Mouse (Mus musculus): ENCODE measurements around the gene Dnajc17.

Dnajc17 gene

DNA sequence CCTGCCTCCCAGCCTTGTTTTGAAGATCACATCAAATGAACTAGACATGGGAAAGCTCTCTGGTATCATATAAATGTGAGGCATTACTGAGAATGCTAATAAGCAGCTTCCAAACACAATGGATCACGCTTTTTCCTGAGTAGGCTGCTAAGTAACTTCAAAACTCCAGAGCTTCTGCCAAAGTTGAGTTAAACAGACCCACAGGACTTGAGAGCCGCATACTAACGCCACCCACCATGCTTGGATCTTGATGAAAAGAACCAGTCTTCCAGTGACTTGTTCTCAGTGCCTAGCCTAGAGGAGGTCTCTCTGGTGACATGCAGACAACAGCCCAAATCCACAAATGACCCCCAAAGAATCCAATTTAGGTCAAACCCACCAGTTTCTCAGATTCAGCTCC lies 9.7 kb downstream of the Dnajc17 start:
- no peak for DNase-seq (ENCODE audit: low read depth in 1 of 2, low spot score in 2 of 2)

DNA sequence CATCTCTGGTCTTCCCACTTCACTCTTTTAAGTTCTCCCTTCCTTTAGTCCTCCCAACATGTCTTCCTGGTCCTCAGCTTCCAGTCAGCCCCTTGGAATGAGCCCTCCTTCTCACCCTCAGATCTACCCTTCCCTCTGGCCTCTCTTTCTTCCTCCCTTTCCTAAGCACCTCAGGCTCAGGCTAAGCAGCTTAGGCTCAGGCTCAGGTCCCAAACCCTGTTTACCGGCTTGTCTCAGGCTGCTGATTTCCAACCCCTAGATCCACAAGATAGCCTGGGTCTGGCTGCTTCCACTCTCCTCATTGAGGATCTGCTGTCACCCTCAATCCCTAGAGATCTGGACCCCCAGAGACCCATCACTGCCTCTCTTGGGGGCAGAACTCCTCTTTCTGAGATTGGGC lies 10.5 kb downstream of the Dnajc17 start:
- DNase-seq (ENCODE audit: low read depth in 1 of 2, low spot score in 2 of 2) = no peak

DNA sequence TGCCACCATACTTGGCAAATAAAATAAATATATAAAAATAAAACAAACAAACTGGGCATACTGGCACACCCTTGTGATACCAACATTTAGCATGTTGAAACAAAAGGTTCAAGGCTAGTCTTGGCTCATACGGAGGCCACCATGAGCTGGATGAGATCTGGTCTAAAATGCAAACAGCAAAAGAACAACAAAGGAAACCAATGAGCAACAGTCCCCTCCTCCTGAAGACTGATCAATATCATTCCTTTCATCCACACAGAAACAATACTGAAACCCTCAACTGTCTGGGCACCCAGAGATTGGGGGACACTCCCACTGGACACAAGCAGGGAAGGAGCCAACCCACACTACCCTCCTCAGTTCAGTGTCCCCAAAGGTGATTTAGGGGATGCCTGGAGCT lies 11.1 kb downstream of the Dnajc17 start:
- no peak for DNase-seq (ENCODE audit: low read depth in 1 of 2, low spot score in 2 of 2)

DNA sequence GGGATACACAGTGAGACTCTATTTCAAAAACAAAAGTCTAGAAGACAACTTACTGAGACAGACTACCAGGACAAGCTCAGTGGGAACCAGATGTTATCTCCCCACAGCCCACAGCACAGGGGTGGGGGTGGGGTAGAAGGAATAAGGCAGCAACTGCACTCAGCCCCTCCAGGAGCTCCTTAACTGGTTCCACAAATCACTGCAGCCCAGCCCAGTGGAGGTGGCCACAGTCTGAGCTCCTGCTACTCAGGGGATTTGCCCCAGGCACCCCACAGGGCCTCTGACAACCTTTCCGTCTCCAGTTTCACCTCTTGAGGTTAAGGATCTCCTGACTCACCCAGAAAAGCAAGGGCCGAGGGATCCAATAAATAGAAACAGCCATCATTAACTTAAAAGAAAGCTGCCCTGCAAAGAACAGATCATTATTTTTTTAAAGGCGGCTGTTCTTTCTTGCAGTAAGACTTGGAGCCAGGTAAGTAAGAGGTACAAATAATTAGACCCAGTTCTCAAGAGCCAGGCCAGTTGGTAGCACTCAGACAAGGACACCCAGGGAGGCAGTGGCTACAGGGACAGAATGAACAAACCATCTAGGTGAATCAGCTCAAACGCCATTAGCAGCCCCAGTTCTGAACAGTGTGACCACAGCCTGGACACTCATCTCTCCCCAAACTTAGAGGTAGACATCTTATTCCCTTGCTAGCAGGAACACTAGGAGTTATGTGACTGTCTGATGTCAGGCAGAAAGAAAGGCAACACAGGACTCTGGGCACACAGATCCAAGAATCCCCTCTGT lies 12.1 kb downstream of the Dnajc17 start:
- no peak for DNase-seq (ENCODE audit: low read depth in 1 of 2, low spot score in 2 of 2)

DNA sequence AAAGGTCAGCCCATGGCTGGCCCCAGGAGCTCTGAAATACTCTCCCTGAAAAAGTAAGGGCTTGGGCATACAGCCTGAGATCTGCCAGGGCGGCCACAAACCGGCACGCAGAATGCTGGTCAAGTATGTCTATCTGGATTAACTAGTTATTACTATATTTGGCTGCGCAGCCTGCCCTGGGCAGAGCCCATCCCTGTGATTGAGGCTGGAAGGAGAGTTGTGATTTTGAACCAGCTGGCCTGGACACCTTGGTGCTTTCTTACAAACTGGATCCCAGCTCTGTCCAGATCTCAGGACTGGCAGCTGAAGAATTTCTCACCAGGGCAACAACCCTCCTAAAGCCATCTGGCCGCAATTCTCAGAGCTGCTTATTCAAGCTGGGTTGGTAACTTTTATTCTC lies 14.5 kb downstream of the Dnajc17 start:
- DNase-seq (ENCODE audit: low read depth in 1 of 2, low spot score in 2 of 2) = no peak

DNA sequence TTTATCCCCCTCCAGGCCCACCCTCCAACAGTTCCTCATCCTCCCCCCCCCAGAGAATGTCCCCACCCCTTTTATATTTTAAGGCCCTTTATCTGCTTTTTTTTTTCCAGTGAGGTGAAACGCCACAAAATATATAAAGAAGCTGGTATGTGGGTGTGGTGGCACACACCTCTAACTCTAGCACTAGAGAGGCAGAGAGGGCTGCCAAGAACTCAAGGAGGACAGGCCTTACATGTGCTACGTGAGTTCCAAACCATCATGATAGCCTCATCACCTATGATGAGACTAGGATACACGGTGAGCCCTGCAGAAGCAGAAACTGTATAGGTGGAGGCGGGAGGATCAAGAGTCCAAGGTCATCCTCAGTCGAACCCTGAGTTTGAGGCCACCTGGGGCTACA lies 17.6 kb downstream of the Dnajc17 start:
- DNase-seq (ENCODE audit: low read depth in 1 of 2, low spot score in 2 of 2) = no peak

DNA sequence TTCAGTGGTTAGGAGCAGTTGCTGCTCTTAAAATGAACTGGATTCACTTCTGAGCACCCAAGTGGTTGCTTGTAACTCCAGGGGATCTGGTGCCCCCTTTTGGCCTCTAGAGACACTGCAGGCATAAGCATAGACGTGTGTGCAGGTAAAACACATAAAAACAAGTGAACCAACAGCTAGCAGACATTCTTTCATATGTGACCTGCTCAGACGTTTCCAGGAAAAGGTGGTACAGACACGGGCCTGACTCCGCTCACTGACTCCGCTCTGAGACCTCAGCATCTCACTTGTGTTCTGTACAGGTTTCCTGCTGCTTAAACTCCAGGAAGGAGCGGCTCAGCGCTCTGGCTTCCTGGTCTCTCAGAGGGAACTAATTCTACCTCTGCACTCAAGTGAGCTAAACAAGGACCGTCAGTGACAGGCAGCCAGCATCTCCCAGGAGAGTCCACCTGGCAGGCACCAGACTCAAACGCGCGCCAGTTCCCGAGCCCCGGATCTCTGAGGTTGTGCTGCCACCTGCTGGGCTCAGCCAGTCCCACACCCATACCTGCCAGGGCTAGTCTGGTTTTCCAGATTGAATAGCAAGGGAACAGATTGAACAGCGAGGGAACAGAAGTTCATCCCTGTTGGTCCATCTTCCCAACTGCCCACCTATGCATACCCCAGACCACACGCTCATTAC lies 19.4 kb downstream of the Dnajc17 start:
- DNase-seq (ENCODE audit: low read depth in 1 of 2, low spot score in 2 of 2) = peak; percentile 45 to 64

DNA sequence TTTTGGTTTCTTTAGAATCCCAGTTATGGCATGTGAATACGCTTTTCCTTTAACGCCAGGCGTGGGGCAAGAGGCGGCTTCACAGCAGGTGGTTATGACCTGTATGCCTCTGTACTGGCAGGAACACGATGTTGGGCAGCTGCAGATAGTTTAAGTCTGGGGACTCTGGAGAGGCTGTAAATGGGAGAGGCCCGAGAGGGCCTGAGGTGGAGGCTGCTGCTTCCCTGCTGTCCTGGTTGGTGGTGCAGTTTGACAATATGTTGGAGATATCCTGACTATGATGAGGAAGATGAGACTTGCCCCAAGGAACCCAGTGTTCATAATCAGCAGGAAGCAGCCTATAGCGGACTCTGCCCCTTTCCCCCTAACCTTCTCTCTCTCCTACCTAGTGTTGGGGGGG lies 25.7 kb downstream of the Dnajc17 start:
- no peak for DNase-seq (ENCODE audit: low read depth in 1 of 2, low spot score in 2 of 2)

DNA sequence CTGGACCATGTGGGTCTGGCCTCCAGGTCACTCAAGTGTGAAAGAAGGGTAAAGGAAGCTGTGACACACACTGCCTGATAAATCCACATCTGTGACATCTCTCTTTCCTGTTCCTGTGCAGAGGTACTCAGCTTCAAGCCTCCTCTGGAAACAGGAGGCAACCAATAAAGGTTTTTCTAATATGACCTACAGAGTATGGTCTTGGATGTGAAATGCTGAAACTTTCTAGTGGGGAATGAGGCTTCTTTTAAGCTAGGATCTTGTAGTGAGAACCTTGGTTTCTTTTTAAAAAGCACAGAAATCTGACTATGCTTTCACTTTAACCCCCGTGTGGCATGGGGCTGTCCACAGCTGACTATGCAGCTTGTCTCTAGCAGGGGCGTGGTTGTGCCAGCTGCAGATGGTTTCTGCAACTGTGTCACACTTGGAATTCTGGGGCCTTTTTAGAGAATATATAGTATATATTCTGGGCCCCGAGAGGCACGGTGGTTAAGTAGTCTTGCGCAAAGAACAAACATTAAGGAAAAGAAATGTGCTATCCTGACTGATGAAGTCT lies 31.1 kb downstream of the Dnajc17 start:
- no peak for DNase-seq (ENCODE audit: low read depth in 1 of 2, low spot score in 2 of 2)

DNA sequence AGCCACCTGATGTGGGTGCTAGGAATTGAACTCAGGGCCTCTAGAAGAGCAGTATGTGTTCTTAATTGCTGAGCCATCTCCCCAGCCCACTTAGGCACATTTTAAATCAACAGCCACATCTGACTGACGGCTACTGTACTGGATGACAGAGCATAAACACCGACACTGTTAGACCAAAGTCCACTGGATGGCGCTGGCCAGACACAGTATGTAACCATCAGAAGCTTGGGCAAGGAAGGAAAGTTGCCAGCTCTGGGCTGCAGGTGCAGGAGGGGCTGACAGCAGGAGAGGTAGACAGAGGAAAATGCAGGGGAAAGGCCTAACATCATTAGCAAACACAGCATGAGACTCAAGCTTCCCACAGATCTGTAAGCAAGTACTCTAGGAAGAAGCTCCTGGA lies 31.8 kb downstream of the Dnajc17 start:
- no peak for DNase-seq (ENCODE audit: low read depth in 1 of 2, low spot score in 2 of 2)

DNA sequence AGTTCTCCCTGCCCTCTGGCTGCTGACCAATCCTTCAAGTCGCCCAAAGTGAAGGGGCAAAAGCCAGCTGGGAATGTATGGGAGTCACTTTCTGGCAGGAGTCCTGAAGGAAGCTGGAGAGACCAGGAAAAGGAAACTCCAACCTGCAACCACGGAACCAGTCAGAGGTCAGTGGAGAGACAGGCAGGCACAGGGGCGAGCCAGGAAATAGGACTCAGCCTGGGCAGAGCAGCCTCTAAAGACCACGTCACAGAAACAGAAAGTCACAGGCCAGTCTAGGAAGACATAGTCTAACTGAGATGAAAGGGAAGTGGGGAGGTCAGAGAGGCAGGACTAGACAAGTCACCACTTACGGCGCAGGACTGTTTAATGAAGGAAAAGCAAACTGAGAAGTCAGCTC lies 33.0 kb downstream of the Dnajc17 start:
- DNase-seq (ENCODE audit: low read depth in 1 of 2, low spot score in 2 of 2) = no peak

DNA sequence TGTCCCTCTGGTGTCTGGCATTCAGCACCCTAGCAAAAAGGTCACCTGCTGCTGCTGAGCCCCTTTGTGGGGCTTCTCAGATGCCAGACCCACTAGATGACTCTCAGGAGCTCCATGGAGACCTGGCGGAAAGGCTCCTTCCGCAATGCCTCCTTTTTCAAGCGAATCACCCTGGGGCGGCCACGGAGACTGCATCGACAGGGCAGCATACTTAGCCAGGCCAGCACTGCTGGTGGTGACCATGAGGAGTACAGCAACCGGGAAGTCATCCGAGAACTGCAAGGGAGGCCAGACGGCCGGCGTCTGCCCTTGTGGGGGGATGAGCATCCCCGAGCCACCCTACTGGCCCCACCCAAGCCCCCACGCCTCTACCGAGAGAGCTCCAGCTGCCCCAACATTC lies 33.7 kb downstream of the Dnajc17 start:
- DNase-seq (ENCODE audit: low read depth in 1 of 2, low spot score in 2 of 2) = no peak

DNA sequence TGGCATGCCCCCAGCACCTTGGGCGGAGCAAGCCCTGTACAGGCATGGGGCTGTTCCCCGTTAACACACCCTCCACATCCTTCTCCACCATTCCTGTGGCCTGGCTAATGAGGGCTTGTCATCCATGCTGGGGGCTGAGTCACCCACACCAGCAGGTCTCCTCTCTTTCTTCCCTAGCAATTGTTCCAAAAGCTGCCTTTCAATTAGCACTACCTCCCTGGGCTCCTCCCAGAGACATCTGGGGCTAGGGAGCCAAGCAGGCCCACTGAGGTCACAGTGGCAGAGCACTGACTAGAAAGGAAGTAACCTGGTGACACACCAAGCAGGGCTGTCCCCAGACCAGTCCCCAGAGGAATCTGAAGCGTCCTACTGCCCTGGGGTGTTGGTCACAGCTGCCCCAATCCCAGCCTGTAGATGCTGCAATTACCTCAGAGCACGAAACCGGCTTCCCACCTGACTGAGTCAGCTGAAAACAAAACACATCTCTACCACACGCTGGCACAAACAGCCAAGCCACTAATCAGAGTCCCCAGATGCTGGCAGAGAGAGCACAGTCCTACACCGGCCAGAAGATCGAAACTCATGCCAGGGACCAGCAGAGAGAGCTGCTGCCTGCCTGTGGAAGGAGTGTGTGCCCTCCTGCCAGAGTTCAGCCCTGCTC lies 34.5 kb downstream of the Dnajc17 start, which contains the start of gene Gm14137:
Gene Gm14137 (plus strand): TSS at position 519 of the 661 bp plus-strand sequence.
- DNase-seq (ENCODE audit: low read depth in 1 of 2, low spot score in 2 of 2) = no peak

DNA sequence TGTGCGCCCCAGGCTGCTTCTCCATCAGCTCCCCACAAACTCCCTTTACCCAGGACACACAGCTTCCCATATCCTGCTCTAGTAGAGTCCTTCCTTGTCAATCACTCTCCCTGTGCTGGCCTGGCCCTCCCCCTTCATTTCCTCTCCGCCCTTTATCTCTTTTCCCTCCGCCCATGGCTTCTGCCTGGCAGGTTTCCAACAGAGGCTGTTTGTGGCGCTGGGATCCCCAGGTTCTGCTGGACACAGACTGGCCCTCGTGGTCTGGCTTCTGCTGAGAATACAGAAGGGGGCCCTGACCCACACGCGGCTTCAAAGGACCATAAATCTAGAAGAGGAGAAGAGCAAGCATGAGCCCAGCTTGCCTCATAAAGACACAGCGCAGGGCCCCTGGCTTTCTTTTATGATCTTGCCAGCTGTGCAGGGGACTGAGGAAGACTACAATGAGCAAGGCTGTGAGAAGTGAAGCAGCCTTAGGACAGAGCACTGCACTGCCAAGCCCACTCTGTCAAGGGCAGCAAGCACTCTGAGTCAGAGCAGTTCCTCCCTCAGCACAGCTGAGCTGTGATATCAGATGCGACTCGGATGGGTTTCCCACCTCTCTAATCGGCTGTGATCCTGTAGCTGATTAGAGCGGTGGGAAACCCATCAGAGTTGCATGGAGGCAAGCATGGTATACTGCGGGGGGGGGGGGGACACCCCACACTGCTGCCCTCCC lies 35.6 kb downstream of the Dnajc17 start:
- DNase-seq (ENCODE audit: low read depth in 1 of 2, low spot score in 2 of 2) = no peak

DNA sequence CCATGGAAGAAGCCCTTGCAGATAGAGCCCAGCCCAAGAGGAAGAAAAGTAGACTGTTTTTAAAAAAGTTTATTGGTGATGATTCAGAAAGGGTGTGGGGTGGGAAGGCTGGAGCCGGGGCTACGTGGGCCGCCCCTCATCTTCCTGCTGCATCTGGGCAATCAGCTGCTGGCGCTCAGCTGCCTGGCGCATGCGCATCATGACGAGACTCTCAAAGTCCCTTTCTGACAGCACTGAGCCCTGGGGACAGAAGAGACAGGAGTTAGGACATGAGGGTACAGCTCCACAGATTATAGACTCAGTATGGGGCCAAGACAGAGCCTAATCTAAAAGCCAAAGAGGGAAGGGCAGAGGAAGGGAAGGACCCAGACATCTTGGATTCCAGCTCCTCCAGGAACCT lies 36.1 kb downstream of the Dnajc17 start:
- no peak for DNase-seq (ENCODE audit: low read depth in 1 of 2, low spot score in 2 of 2)

DNA sequence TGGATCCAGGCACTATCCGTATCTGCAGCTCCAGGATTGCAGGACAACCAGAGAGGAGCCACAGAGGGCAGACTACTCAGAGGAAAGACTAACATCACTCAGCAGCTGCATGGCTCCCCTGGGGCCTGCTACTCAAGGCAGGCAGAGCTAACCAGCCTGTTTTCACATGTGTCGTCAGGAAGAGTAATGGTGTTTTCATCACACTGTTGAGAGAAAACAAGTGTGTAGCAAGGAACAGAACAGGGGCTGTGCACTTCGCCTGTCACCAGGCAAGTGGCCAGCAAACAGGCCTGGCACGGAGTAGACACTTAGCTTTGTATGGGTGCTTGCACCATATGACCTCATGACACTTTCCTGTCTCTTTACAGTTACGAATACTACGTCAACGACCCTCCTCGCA lies 37.0 kb downstream of the Dnajc17 start:
- DNase-seq (ENCODE audit: low read depth in 1 of 2, low spot score in 2 of 2) = no peak

DNA sequence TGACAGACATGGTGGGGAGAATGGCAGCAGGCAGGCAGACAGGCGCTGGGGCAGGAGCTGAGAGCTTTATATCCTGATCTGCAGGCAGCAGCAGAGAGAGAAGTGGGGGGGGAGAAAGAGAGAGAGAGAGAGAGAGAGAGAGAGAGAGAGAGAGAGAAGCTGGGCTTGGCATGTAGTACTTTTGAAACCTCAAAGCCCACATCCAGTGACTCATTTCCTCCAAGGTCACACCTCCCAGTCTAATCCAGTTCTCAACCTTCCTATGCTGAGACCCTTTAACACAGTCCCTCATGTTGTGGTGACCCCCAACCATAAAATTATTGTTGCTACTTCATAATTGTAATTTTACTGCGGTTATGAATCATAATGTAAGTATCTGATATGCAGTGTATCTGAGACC lies 38.3 kb downstream of the Dnajc17 start:
- DNase-seq (ENCODE audit: low read depth in 1 of 2, low spot score in 2 of 2) = no peak

DNA sequence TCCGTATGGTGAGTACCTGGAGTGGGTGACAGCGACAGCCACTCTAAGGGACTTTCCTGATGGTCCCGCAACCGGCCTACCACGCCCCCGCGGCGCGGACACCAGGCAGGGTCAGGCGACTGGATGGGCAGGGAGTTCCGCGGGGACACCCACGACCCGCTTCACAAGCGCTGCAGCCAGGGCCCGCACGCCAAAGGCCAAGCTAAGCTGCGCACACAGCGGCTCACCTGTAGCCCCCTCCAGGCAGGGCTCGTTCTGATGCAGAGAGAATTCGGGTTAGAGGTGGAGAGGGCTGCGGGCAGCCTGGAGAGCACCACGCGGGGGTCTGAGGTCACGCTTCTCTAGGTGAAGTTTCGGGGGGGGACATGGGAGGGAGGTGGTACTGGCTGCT lies 40.7 kb downstream of the Dnajc17 start:
- DNase-seq (ENCODE audit: low read depth in 1 of 2, low spot score in 2 of 2) = no peak

DNA sequence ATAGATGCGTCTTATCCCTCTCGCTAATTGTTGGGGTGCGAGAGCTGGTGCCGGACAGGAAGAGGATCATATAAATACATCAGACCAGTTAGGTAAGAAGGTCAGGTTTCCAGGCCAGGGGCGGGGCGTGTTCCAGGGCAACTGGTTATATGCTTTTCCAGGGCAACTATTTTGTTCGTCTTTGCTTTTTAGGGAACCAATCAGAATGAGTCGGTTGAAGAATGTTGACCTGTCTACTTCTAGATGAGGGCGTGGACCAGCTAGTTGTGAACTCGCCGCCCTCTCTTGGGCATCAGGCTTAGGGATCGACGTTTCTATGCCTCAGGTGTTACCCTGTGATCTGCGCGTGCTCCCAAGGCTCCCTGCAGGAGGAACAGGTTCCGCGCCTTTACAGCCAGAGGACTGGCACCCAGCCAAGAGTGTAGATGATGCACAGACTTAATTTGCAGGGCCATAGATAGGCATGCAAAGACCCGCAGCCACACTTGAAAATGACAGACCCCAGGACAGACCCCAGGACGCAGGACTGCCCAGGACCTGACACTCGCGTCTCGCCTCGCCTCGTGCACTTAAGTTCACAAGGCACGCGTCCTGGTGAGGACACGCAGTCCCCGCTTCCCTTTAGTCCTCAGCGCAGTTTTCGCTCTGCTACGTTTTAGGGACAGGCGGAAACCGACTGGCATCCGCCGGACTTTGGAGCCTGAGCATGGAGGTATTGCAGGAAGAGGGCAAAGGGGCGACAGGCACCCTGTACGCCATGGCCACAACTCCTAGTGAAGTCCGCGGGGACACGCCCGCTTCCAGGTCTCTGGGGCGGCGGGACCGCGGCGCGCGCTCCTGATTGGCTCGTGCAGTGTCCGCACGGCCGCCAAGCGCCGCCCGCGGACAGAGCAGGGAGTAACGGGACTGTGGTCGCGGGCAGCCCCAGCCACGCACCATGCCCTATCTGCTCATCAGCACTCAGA lies 41.4 kb downstream of the Dnajc17 start, which contains the start of gene Gchfr:
Gene Gchfr (plus strand): TSS at position 873 of the 965 bp plus-strand sequence.
- peak in 1 of 2 experiments; percentile 17 for DNase-seq (ENCODE audit: low read depth in 1 of 2, low spot score in 2 of 2)

DNA sequence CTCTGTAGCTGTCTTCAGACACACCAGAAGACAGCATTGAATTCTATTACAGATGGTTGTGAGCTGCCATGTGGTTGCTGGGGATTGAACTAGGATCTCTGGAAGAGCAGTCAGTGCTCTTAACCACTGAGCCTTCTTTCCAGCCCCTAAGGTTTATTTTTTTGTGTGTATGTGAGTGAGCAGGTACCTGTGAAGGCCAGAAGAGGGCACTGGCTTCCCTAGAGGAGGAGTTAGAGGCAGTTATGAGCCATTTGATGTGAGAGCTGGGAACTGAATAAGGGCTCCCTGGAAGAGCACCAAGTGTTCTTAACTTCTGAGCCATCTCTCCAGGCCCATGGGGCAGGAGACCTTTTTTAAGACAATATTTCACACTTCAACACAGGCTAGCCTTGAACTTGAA lies 43.2 kb downstream of the Dnajc17 start:
- no peak for DNase-seq (ENCODE audit: low read depth in 1 of 2, low spot score in 2 of 2)

Data from monocyte, adult 2 months (primary cell).